Mouse (Mus musculus): ENCODE measurements around the gene Prkacb.

DNA sequence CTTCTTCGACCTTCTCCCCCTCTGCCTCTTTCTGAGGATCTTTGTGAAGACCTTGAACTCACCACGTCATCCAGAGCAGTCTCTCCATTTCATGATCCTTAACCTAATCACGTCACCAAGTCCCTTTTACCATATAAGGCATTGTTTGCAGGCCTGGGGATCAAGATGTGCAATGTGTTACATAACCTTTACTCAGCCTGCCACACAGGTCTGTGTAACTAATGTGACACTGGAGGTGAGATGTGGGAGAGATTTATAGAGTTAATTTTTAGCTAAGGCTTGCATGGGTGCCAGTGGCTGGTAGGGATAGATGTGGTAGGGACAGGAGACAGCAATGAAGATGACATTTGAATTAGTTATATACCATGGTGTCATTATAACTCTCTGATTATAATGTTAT, 104.4 kb downstream of the Prkacb start:
- TF ChIP-seq CTCF (IDR thresholded peaks at IDR 0.05; ENCODE audit: low read depth, low read length) (no peak), POLR2A (IDR thresholded peaks at IDR 0.05; ENCODE audit: borderline replicate concordance, low read depth, low read length) (no peak)

All from bone marrow macrophage, adult 2 months (primary cell).